Mouse (Mus musculus) ES-CJ7 (cell line): ENCODE data around the gene Dhrs4.
A peak's percentile ranks its signal among the peaks of the same experiment; 100 is the strongest.

Experiments
- DNase-seq: peaks from one replicate; pipeline ENCODE4 v3.0.0; 2011; ENCODE audit warnings: low read depth, low spot score

The Dhrs4 gene

DNA sequence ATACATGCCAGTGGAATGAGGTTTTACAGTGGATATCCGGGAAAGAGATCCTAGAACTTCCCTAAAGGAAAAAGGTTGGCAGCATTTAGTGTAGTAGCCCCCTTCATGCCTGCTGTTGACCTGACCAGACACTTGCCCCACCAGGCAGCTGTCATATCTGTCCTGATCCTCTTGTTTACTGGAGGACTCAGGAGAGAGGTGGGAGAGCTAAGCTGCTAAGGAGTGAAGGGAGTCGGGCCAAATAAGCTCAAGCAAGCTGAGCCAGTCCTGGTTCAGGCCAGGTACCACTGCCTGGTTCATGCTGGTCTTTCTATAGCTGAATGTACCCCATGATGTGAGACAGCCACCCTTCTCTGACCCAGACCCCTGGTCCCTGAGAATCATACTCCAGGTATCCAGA, 48.1 kb downstream of the Dhrs4 start:
- DNase-seq = no peak

GRCm38 (mm10) chr14:55527940-55528339, 49.4 kb downstream of the Dhrs4 start:
- peak; percentile 81 for DNase-seq

DNA sequence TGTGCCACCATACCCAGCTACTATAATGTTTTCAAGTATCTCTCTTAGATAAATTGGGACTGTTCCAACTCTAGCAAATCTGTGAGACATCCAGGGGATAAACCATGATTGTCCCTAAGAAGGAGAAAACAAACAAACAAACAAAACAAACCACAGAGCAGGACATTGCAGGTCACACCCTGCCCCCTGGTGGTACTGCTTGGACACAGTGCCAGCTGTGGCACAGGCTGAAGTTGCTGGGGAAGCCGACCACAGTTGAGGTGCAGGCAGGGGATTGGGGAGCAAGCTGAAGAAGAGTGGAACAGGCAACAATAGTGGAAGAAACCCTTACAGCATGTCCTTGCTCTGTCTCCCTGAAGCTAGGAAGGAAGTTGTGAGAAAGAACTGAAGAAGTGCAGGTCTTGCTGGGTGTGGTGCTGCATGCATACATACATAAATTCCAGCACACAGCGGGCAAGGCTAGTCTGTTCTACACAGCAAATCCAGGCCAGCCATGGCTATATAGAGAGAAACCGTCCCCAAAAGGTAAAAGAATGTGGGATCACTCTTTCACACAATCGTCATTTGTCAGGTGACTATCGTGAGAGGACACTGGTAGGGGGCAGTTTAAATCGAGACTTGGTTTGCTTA, 57.7 kb downstream of the Dhrs4 start:
- DNase-seq = peak; percentile 71
